Mouse (Mus musculus) midbrain, embryonic 12.5 days (tissue): Measurements from ENCODE around the gene Hipk3. TPM values are rescaled to one million over a fixed set of nuclear protein-coding genes. Genes with fewer than 3 reads are reported as not detected.

Source experiments
- ATAC-seq: fragments of 200-750 bp; cut with Nextera tagmentation; 2 replicates; pipeline ENCODE4 v1.8.0; 2017; ENCODE audit warnings: low read depth, moderate TSS enrichment, moderate library complexity; ENCODE audit not compliant: low FRiP score
- H3K27ac ChIP-seq: fragments of 300-500 bp; sonication (generic); replicated peaks from 2 replicates; pipeline ENCODE4 v1.5.1; 2016; ENCODE audit warnings: mild to moderate bottlenecking
- H3K27me3 ChIP-seq: fragments of 300-500 bp; sonication (generic); 2 replicates; pipeline ENCODE4 v1.6.1; 2016; ENCODE audit warnings: mild to moderate bottlenecking
- H3K36me3 ChIP-seq: fragments of 300-500 bp; sonication (generic); 2 replicates; pipeline ENCODE4 v1.6.1; 2016
- H3K4me1 ChIP-seq: fragments of 300-500 bp; sonication (generic); 2 replicates; pipeline ENCODE4 v1.6.1; 2016
- H3K4me2 ChIP-seq: fragments of 300-500 bp; sonication (generic); replicated peaks from 2 replicates; pipeline ENCODE4 v1.6.1; 2016; ENCODE audit warnings: mild to moderate bottlenecking, moderate library complexity
- H3K4me3 ChIP-seq: fragments of 300-500 bp; sonication (generic); 2 replicates; pipeline ENCODE4 v1.5.1; 2016; ENCODE audit warnings: mild to moderate bottlenecking
- H3K9ac ChIP-seq: fragments of 300-500 bp; sonication (generic); replicated peaks from 2 replicates; pipeline ENCODE4 v1.6.1; 2016; ENCODE audit warnings: mild to moderate bottlenecking, moderate library complexity
- H3K9me3 ChIP-seq: fragments of 300-500 bp; sonication (generic); 2 replicates; pipeline ENCODE4 v1.6.1; 2016; ENCODE audit warnings: mild to moderate bottlenecking
- WGBS: fragments of 180-500 bp; shearing (Covaris S2); methylation state at CpG from one replicate; pipeline ENCODE4 v1.1.7; 2016; 5-methylcytosine and 5-hydroxymethylcytosine counted together
- polyA plus RNA-seq: library from polyadenylated mRNA; unstranded; fragments of >200 nt; fragmentation: Nextera tagmentation; extraction: Ambion mirVana; gene quantifications from 2 replicates; pipeline ENCODE4 v1.2.1, GENCODE M21; 2016

Hipk3 gene
- polyA plus RNA-seq, 1 experiment from 2014 or later = 9.4 TPM

- no peak for ATAC-seq
- Histone ChIP-seq H3K27me3 (no peaks in the 10 kb centered on the region), H3K4me2 (no peak overlapping the region), H3K36me3 (peaks cover 40% of the 10 kb centered on the region), H3K9me3 (no peaks in the 10 kb centered on the region), H3K4me1 (no peaks in the 10 kb centered on the region), H3K9ac (no peak overlapping the region), H3K27ac (no peak overlapping the region), H3K4me3 (no peak overlapping the region)
- 96% methylated on average over 3 of the region's 3 CpGs for WGBS
Observed at GRCm38 (mm10) chr2:104436226-104436625, 58.0 kb downstream of the Hipk3 start.

GRCm38 (mm10) chr2:104431067-104431466 lies 63.2 kb downstream of the Hipk3 start:
- Histone ChIP-seq H3K4me3 (no peak overlapping the region), H3K4me1 (no peaks in the 10 kb centered on the region), H3K36me3 (peaks cover 51% of the 10 kb centered on the region), H3K9me3 (no peaks in the 10 kb centered on the region), H3K9ac (no peak overlapping the region), H3K27me3 (no peaks in the 10 kb centered on the region), H3K27ac (no peak overlapping the region), H3K4me2 (no peak overlapping the region)
- WGBS = 95% methylated on average over 6 of the region's 6 CpGs
- no peak for ATAC-seq

DNA sequence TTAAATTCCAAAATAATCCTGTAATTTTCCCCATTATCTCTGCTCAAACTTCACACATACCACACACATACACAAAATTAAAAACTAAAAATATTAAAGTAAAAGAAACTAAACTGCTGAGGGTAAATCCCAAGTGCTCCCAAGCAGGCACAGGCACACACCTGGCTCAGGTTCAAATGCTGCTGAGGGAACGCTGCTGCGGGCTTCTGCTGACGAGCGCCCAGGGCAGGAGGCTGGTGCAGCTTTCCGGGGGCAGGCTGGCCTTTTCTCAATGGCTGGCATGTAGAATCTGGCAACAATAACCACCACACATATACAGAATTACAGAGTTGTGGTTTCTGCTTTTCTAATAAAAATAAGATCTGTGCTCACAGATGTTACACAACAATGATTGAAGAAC lies 63.7 kb downstream of the Hipk3 start:
- 93% methylated on average over 5 of the region's 5 CpGs for WGBS
- H3K36me3 ChIP-seq = peaks cover 51% of the 10 kb centered on the region

GRCm38 (mm10) chr2:104426112-104426511 lies 68.1 kb downstream of the Hipk3 start:
- no peak overlapping the region for H3K4me3 ChIP-seq
- H3K36me3 ChIP-seq = peaks cover 20% of the 10 kb centered on the region
- no peak for ATAC-seq
- WGBS = 88% methylated on average over 3 of the region's 3 CpGs
- no peaks in the 10 kb centered on the region for H3K9me3 ChIP-seq
- H3K4me2 ChIP-seq = no peak overlapping the region
- H3K27me3 ChIP-seq = no peaks in the 10 kb centered on the region
- H3K4me1 ChIP-seq = no peaks in the 10 kb centered on the region
- no peak overlapping the region for H3K27ac ChIP-seq
- H3K9ac ChIP-seq = no peak overlapping the region

More for the DNA sequence above, 63.7 kb downstream of the Hipk3 start:
- H3K4me3 ChIP-seq = no peak overlapping the region
- no peaks in the 10 kb centered on the region for H3K4me1 ChIP-seq
- no peak overlapping the region for H3K4me2 ChIP-seq
- H3K9me3 ChIP-seq = no peaks in the 10 kb centered on the region
- no peak overlapping the region for H3K9ac ChIP-seq
- ATAC-seq = no peak
- no peaks in the 10 kb centered on the region for H3K27me3 ChIP-seq
- H3K27ac ChIP-seq = no peak overlapping the region

DNA sequence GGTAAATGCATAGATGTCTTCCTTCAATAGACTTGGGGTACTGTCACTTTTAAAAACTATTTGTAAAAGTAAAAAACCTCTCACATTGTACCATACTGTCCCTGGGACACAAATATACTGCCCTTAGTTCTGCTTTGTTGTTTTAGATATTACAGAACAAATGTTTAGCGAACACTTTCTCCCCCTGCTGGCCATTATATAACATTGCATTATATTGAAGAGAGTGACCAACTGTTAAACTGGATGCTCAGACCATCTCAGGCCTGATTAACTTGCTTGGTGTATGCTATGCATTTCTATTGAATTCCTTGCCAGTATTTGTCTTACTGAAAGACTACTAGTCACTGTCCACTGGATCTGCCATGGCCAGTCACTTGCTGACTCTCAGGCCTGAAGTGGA lies 72.0 kb downstream of the Hipk3 start:
- H3K36me3 ChIP-seq = no peaks in the 10 kb centered on the region
- H3K4me1 ChIP-seq = no peaks in the 10 kb centered on the region
- no peak overlapping the region for H3K4me2 ChIP-seq
- H3K27ac ChIP-seq = no peak overlapping the region
- no peak overlapping the region for H3K9ac ChIP-seq
- 4% methylated on average over 1 of the region's 1 CpGs for WGBS
- no peaks in the 10 kb centered on the region for H3K27me3 ChIP-seq
- H3K4me3 ChIP-seq = no peak overlapping the region
- ATAC-seq = peak; percentile 47; the same call in 1 of the 2 replicates
- H3K9me3 ChIP-seq = no peaks in the 10 kb centered on the region

DNA sequence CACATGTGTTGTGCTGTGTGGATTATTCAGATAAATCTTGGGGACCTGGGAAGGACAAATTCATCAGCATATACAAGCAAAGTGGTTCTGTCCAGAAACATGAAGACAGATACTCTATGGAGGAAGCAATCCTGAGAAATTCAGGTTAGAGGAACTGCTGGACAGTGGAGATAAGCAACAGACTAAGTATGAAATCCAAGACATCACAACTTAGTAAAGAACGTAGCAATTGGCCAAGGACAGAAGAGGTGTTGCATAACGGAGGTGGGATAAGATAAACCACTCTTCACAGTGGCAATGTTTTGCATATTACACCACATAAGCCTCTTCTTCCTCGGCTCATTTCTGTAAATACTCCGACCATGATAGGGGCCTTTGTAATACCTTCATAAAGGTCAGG lies 73.4 kb downstream of the Hipk3 start:
- Histone ChIP-seq H3K27me3 (no peaks in the 10 kb centered on the region), H3K4me1 (no peaks in the 10 kb centered on the region), H3K4me2 (no peak overlapping the region), H3K9ac (no peak overlapping the region), H3K9me3 (no peaks in the 10 kb centered on the region), H3K27ac (no peak overlapping the region), H3K36me3 (no peaks in the 10 kb centered on the region), H3K4me3 (no peak overlapping the region)
- no peak for ATAC-seq
- 84% methylated on average over 4 of the region's 4 CpGs for WGBS

DNA sequence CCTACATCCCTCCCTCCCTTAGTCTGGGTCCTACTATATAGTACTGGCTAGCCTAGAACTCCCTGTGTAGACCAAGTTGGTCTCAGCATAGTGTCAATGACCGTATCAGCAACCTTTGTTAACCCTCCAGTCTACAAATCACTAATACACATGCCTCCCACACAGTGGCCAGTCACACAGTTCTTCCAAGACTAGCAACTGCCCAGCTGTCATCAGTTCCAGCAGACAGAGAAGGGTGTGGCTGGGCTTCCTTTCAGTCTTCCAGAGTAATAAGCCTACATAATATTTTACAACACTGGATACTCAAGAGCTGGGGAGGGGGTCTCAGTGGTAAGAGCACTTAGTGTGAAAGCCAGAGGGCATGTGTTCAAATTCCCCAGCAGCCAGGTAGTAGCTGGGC lies 74.2 kb downstream of the Hipk3 start:
- Histone ChIP-seq H3K4me2 (no peak overlapping the region), H3K27ac (no peak overlapping the region), H3K36me3 (no peaks in the 10 kb centered on the region), H3K4me3 (no peak overlapping the region), H3K4me1 (no peaks in the 10 kb centered on the region), H3K27me3 (no peaks in the 10 kb centered on the region), H3K9ac (no peak overlapping the region), H3K9me3 (no peaks in the 10 kb centered on the region)
- WGBS = 84% methylated on average over 1 of the region's 1 CpGs
- no peak for ATAC-seq

DNA sequence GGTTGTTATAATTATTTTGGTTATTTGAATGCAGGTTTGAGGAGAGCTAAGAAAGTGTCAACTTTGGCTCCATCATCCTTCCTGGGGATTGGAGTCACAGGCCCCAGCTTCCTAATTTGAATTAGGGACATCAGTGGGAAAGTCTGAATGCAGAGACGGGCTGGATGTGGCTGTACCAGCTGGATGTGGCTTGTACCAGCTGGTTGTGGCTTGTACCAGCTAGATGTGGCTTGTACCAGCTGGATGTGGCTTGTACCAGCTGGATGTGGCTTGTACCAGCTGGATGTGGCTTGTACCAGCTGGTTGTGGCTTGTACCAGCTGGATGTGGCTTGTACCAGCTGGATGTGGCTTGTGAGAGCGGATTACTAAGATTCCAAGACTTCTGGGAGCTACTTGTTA lies 74.8 kb downstream of the Hipk3 start:
- Histone ChIP-seq H3K9ac (no peak overlapping the region), H3K4me3 (no peak overlapping the region), H3K36me3 (no peaks in the 10 kb centered on the region), H3K9me3 (no peaks in the 10 kb centered on the region), H3K27ac (no peak overlapping the region), H3K4me2 (no peak overlapping the region), H3K4me1 (no peaks in the 10 kb centered on the region), H3K27me3 (no peaks in the 10 kb centered on the region)
- no peak for ATAC-seq
- 90% methylated on average over 2 of the region's 2 CpGs for WGBS

DNA sequence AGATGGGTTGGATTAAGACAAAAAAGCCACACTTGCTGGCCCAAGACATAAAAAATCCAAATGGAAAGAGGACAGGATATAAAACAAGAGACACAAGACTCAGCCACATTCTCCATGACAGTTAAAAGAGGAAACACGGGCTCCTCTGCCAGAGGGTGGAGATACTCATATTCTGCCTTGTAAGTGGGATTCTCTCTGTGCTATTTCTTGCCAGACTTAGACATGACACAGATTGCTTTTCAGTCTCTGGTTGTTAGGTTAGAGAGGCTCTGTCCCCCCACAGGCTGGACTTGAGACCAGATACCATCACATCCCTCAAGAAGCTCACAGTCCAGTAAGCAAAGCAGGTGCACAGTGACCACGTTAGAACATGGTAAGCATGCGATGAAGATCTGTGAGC lies 81.2 kb downstream of the Hipk3 start:
- Histone ChIP-seq H3K27me3 (peaks cover 40% of the 10 kb centered on the region), H3K27ac (no peak overlapping the region), H3K36me3 (no peaks in the 10 kb centered on the region), H3K4me3 (no peak overlapping the region), H3K9ac (no peak overlapping the region), H3K4me1 (peaks cover 17% of the 10 kb centered on the region), H3K4me2 (no peak overlapping the region), H3K9me3 (no peaks in the 10 kb centered on the region)
- no peak for ATAC-seq
- 86% methylated on average over 3 of the region's 3 CpGs for WGBS

- no peak for ATAC-seq
Observed at GRCm38 (mm10) chr2:104412496-104412895, 81.8 kb downstream of the Hipk3 start.

DNA sequence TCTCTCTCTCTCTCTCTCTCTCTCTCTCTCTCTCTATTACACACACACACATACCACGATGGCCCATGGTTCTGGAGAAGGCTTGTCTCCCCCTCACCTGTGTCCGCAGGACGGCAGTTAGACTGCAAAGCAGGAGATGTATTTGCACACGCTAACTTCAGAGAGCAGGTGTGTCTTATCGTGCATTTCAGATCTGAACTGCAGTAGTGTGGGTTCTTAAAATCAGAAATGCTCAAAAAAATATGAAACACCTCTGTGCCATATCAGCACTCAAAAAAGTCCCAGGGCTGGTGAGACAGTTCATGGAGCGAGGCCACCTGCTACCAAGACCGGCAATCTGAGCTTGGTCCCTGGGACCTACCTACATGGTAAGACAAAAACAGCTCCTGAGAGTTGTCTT lies 82.4 kb downstream of the Hipk3 start:
- no peaks in the 10 kb centered on the region for H3K36me3 ChIP-seq
- no peak overlapping the region for H3K4me3 ChIP-seq
- no peak overlapping the region for H3K9ac ChIP-seq
- no peaks in the 10 kb centered on the region for H3K9me3 ChIP-seq
- peaks cover 23% of the 10 kb centered on the region for H3K4me1 ChIP-seq
- WGBS = 86% methylated on average over 7 of the region's 7 CpGs
- H3K27me3 ChIP-seq = peaks cover 52% of the 10 kb centered on the region
- no peak overlapping the region for H3K27ac ChIP-seq
- H3K4me2 ChIP-seq = no peak overlapping the region
- ATAC-seq = no peak

More at GRCm38 (mm10) chr2:104412496-104412895, 81.8 kb downstream of the Hipk3 start:
- Histone ChIP-seq H3K9ac (no peak overlapping the region), H3K4me2 (no peak overlapping the region), H3K4me1 (peaks cover 20% of the 10 kb centered on the region), H3K27me3 (peaks cover 45% of the 10 kb centered on the region), H3K36me3 (no peaks in the 10 kb centered on the region), H3K9me3 (no peaks in the 10 kb centered on the region), H3K27ac (no peak overlapping the region), H3K4me3 (no peak overlapping the region)
- 39% methylated on average over 4 of the region's 4 CpGs for WGBS

DNA sequence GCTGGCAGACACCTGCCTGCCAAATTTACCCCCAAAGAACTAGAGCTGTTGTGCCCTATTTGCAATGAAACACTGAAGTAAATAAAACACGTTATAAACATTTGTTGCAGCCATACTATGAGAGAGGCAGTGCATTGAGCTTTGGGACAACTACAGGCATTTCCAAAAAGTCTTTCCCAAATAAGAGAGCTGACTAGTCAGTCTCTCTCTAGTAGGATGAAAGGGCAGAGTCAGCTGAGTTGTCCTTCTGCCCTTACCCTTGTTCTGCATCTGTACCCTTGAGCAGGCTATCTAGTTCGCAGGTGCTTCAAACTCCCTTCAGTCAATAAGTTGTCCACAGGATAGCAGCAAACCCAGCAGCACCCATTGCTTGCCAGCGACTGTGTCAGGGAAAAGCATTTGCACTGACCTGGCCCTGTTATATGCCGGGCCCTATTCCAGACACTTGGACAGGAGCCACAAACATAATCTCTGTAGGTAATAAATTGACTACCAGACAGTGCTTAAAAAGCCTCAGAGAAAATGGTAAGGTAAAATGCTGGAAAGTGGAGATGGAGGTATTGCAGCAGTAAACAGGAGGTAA lies 83.2 kb downstream of the Hipk3 start, which contains the start of gene D430041D05Rik:
D430041D05Rik (minus strand) TSS at position 51 of the 583 bp plus-strand sequence.
- H3K4me2 ChIP-seq = peak within 1 kb of the TSS; percentile 91
- no peaks in the 10 kb centered on the region for H3K36me3 ChIP-seq
- H3K27me3 ChIP-seq = peaks cover 54% of the 10 kb centered on the region
- WGBS = 64% methylated on average over 4 of the region's 4 CpGs
- peak within 1 kb of the TSS; percentile 65 for H3K4me3 ChIP-seq
- H3K9ac ChIP-seq = peak within 1 kb of the TSS; percentile 79
- peaks cover 23% of the 10 kb centered on the region for H3K4me1 ChIP-seq
- H3K9me3 ChIP-seq = no peaks in the 10 kb centered on the region
- peak within 1 kb of the TSS; percentile 82 for H3K27ac ChIP-seq
- ATAC-seq = no peak
